Mouse (Mus musculus): ENCODE results near the gene Ifitm10. TPM values are rescaled to one million over a fixed set of nuclear protein-coding genes. Genes with fewer than 3 reads are reported as not detected.

Ifitm10 gene
- polyA plus RNA-seq, 1 experiment from 2014 or later: not detected

DNA sequence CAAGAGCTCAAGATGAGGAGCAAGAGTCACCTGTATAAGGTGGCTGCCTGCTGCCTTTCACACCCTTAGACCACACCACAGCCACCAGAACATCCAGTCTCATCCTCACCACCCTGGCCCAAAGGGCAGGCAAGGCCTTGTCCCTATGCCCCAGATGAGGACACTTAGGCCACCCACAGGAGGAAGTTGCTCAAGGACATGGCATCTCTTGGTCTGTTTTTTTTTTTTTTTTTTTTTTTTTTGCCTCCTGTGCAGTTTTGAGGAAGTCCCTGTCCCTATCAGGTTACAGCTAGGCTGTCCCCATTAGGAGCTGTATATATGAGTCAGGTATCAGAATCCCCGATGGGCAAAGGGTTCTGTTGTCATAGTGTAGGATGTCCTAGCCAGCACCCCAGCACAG is 25.7 kb upstream of the Ifitm10 start:
- no peak overlapping the region for H3K4me3 ChIP-seq (ENCODE audit: inconsistent target)
- H3K27ac ChIP-seq: peak overlapping the region; percentile 100
- no CpG with 5 or more reads among the region's 1 CpGs for WGBS (ENCODE audit: missing documents)
- peaks cover 59% of the 10 kb centered on the region for H3K79me2 ChIP-seq (ENCODE audit: inconsistent target)
- H3K36me3 ChIP-seq (ENCODE audit: inconsistent target): no peaks in the 10 kb centered on the region

DNA sequence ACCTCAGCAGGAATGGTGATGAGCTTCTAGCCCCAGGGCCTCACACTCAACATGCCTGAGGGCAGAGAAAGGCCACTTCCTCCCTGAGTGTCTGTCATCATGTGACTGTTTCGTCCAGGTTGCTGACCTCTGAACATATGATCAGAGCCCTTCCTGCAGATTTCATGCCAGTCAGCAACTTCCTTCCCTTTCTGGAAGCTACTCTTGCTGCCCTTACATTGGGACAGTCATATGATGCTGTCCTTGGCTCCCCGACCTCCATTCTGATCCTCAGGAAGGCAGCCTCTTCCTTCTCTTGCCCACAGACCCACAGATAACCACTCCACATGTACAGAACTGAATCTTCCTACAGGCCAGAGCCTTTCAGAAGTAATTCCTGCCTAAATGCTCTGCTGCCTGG is 24.5 kb upstream of the Ifitm10 start:
- WGBS (ENCODE audit: missing documents): 0% methylated on average over 2 of the region's 2 CpGs
- Histone ChIP-seq H3K27ac (peak overlapping the region; percentile 100), H3K36me3 (ENCODE audit: inconsistent target) (no peaks in the 10 kb centered on the region), H3K79me2 (ENCODE audit: inconsistent target) (peaks cover 66% of the 10 kb centered on the region), H3K4me3 (ENCODE audit: inconsistent target) (no peak overlapping the region)

DNA sequence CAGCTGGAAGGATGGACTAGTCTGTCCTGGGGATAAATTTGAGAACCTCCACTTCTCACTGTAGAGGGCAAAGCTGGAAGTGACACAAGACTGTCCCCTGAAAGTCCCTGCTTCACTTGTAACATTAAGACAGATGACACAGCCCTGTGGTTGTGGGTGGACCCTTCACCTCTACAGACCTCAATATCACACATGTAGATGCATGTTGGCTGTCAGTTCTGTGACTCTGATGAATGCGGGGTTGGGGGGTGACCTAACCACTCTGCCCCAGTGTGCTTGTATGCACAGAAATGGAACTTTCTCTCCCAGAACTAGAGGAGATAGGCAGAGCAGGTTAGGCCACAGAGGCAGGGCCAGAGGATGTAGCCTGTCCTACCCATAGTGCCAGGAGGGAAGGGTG is 23.1 kb upstream of the Ifitm10 start:
- H3K79me2 ChIP-seq (ENCODE audit: inconsistent target): peaks cover 64% of the 10 kb centered on the region
- 100% methylated on average over 1 of the region's 1 CpGs for WGBS (ENCODE audit: missing documents)
- no peak overlapping the region for H3K4me3 ChIP-seq (ENCODE audit: inconsistent target)
- H3K27ac ChIP-seq: peak overlapping the region; percentile 100
- no peaks in the 10 kb centered on the region for H3K36me3 ChIP-seq (ENCODE audit: inconsistent target)

DNA sequence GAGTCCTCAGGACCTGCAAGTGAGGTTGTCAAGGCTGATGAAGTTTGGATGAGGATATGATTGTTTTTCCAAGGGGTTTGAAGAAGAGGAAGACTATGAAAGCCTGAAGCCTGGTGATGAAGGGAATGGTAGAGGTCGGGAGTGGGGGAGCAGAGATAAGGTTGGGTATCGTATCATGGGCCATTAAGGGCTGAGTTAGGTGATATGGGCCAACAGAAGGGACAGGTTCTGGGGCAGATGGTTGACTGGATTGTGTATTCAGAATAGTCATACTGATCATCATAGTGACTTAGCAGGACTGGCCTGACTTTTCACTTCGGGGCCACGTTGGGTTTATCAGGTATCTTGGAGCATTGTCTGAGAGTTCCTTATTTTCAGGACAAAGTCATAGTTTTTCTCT is 21.9 kb upstream of the Ifitm10 start:
- peak overlapping the region; percentile 100 for H3K27ac ChIP-seq
- H3K36me3 ChIP-seq (ENCODE audit: inconsistent target): no peaks in the 10 kb centered on the region
- WGBS (ENCODE audit: missing documents): 94% methylated on average over 4 of the region's 4 CpGs
- H3K4me3 ChIP-seq (ENCODE audit: inconsistent target): no peak overlapping the region
- peaks cover 64% of the 10 kb centered on the region for H3K79me2 ChIP-seq (ENCODE audit: inconsistent target)

- no peak overlapping the region for H3K4me3 ChIP-seq (ENCODE audit: inconsistent target)
- H3K27ac ChIP-seq: peak overlapping the region; percentile 100
- WGBS (ENCODE audit: missing documents): 42% methylated on average over 6 of the region's 6 CpGs
- H3K36me3 ChIP-seq (ENCODE audit: inconsistent target): no peaks in the 10 kb centered on the region
- peaks cover 68% of the 10 kb centered on the region for H3K79me2 ChIP-seq (ENCODE audit: inconsistent target)
These were observed 21.0 kb upstream of the Ifitm10 start for GRCm38 (mm10) chr7:142394261-142395190.

- Histone ChIP-seq H3K4me3 (ENCODE audit: inconsistent target) (no peak overlapping the region), H3K36me3 (ENCODE audit: inconsistent target) (no peaks in the 10 kb centered on the region), H3K27ac (peak overlapping the region; percentile 100), H3K79me2 (ENCODE audit: inconsistent target) (peaks cover 81% of the 10 kb centered on the region)
- 0% methylated on average over 4 of the region's 4 CpGs for WGBS (ENCODE audit: missing documents)
These were observed 19.6 kb upstream of the Ifitm10 start for GRCm38 (mm10) chr7:142393191-142393590.

- WGBS (ENCODE audit: missing documents): 57% methylated on average over 4 of the region's 4 CpGs
- Histone ChIP-seq H3K27ac (peak overlapping the region; percentile 100), H3K79me2 (ENCODE audit: inconsistent target) (peaks cover 84% of the 10 kb centered on the region), H3K36me3 (ENCODE audit: inconsistent target) (no peaks in the 10 kb centered on the region), H3K4me3 (ENCODE audit: inconsistent target) (peak overlapping the region; percentile 58)
These were observed 18.1 kb upstream of the Ifitm10 start for GRCm38 (mm10) chr7:142391609-142392008.

- peak overlapping the region; percentile 58 for H3K4me3 ChIP-seq (ENCODE audit: inconsistent target)
These were observed 17.6 kb upstream of the Ifitm10 start for GRCm38 (mm10) chr7:142391108-142391507.

GRCm38 (mm10) chr7:142389961-142390650 is 16.6 kb upstream of the Ifitm10 start:
- Histone ChIP-seq H3K36me3 (ENCODE audit: inconsistent target) (no peaks in the 10 kb centered on the region), H3K4me3 (ENCODE audit: inconsistent target) (peak overlapping the region; percentile 58), H3K79me2 (ENCODE audit: inconsistent target) (peaks cover 84% of the 10 kb centered on the region), H3K27ac (peak overlapping the region; percentile 100)
- WGBS (ENCODE audit: missing documents): 37% methylated on average over 3 of the region's 3 CpGs

More at GRCm38 (mm10) chr7:142391108-142391507, 17.6 kb upstream of the Ifitm10 start:
- no peaks in the 10 kb centered on the region for H3K36me3 ChIP-seq (ENCODE audit: inconsistent target)
- H3K79me2 ChIP-seq (ENCODE audit: inconsistent target): peaks cover 84% of the 10 kb centered on the region
- H3K27ac ChIP-seq: peak overlapping the region; percentile 100
- WGBS (ENCODE audit: missing documents): 63% methylated on average over 1 of the region's 3 CpGs

DNA sequence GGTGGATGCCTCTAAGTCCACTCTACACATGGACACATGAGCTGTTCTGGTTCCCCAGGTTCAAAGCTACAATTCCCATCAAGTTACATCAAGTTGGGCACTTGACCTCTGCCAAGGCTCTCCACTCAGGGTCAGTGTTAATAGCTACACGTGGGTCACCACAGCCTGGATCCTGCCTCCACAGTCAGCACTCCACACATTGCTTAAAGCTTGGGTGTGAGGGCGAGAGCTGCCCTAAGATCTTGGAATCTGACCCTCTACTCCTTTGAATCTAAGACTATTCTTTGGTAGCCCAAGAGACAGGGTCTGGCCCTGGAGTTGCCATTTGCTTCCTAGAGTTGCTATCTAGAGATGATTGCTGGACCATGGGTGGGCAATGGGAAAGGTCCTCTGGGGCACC is 15.2 kb upstream of the Ifitm10 start:
- WGBS (ENCODE audit: missing documents): 100% methylated on average over 2 of the region's 2 CpGs
- Histone ChIP-seq H3K36me3 (ENCODE audit: inconsistent target) (peaks cover 5% of the 10 kb centered on the region; the same call in 1 of the 2 replicates), H3K79me2 (ENCODE audit: inconsistent target) (peaks cover 90% of the 10 kb centered on the region), H3K4me3 (ENCODE audit: inconsistent target) (no peak overlapping the region), H3K27ac (peak overlapping the region; percentile 100)

- H3K79me2 ChIP-seq (ENCODE audit: inconsistent target): peaks cover 90% of the 10 kb centered on the region
- H3K36me3 ChIP-seq (ENCODE audit: inconsistent target): peaks cover 10% of the 10 kb centered on the region; the same call in 1 of the 2 replicates
- peak overlapping the region; percentile 5; the same call in 1 of the 2 replicates for H3K4me3 ChIP-seq (ENCODE audit: inconsistent target)
- WGBS (ENCODE audit: missing documents): 90% methylated on average over 1 of the region's 1 CpGs
- peak overlapping the region; percentile 100 for H3K27ac ChIP-seq
These were observed 14.6 kb upstream of the Ifitm10 start for GRCm38 (mm10) chr7:142388198-142388597.

- H3K27ac ChIP-seq: peak within 1 kb of the TSS; percentile 100
- under 1% methylated on average over 41 of the region's 55 CpGs for WGBS (ENCODE audit: missing documents)
These were observed 14.0 kb upstream of the Ifitm10 start, which contains the start of gene Ctsd for GRCm38 (mm10) chr7:142387419-142388148. Ctsd (minus strand) TSS chr7:142388038.

DNA sequence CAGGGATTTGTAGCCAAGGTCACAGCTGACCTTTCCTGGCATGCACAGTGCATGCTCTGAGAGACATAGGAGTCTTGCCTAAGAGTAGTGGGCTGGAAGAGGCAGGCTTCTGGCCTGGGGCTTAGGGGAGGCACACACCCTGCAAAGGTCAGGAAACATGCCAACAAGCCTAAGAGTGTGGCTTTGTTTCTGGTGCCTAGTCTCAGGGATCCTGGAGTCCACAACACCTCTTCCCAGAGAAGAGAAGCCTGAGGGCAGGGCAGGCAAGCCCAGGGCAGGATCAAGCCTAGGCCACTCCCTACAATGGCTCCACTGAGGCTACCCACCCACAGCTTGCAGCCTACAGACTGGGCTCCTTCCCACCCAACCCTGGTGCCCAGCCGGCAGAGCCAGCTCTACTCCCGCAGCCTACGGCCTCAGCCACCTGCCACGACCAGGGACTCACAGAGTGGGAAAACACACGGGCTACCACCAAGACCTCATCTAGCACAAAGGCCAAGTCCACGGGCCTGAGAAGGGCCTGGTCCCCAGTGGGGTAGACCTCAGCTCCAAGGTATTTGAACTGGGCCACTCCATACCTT is 13.2 kb upstream of the Ifitm10 start:
- Histone ChIP-seq H3K27ac (peak overlapping the region; percentile 99), H3K4me3 (ENCODE audit: inconsistent target) (peak overlapping the region; percentile 92), H3K79me2 (ENCODE audit: inconsistent target) (peaks cover 93% of the 10 kb centered on the region), H3K36me3 (ENCODE audit: inconsistent target) (peaks cover 25% of the 10 kb centered on the region)
- 8% methylated on average over 6 of the region's 6 CpGs for WGBS (ENCODE audit: missing documents)

More at GRCm38 (mm10) chr7:142387419-142388148, 14.0 kb upstream of the Ifitm10 start, which contains the start of gene Ctsd:
- Histone ChIP-seq H3K79me2 (ENCODE audit: inconsistent target) (peaks cover 93% of the 10 kb centered on the region), H3K4me3 (ENCODE audit: inconsistent target) (peak within 1 kb of the TSS; percentile 92), H3K36me3 (ENCODE audit: inconsistent target) (peaks cover 16% of the 10 kb centered on the region)

Data from macrophage (primary cell).